Mouse (Mus musculus) olfactory bulb, adult 2 months (tissue): ENCODE results near the gene Syf2. TPM values are rescaled to one million over a fixed set of nuclear protein-coding genes. Genes with fewer than 3 reads are reported as not detected.
A peak's percentile ranks its signal among the peaks of the same experiment; 100 is the strongest.

Experiments
- H3K27ac ChIP-seq: fragments of 200-500 bp; 2 replicates; pipeline ENCODE4 v1.5.1; 2012; ENCODE audit warnings: low read depth, low read length; ENCODE audit not compliant: insufficient read depth
- H3K4me1 ChIP-seq: fragments of 200-500 bp; 2 replicates; pipeline ENCODE4 v1.6.1; 2012; ENCODE audit warnings: low read length; ENCODE audit not compliant: control insufficient read depth, insufficient read depth
- H3K4me3 ChIP-seq: fragments of 200-500 bp; 2 replicates; pipeline ENCODE4 v1.5.1; 2012; ENCODE audit warnings: mild to moderate bottlenecking, low read depth, low read length, moderate library complexity; ENCODE audit not compliant: insufficient read depth
- CTCF ChIP-seq: fragments of 200-500 bp; IDR thresholded peaks from 2 replicates; pipeline ENCODE4 v1.5.1; 2012; ENCODE audit warnings: low read depth, mild to moderate bottlenecking, low read length, moderate library complexity; ENCODE audit not compliant: insufficient read depth
- POLR2A ChIP-seq: fragments of 200-500 bp; IDR thresholded peaks from 2 replicates; pipeline ENCODE4 v1.6.1; 2012; ENCODE audit warnings: mild to moderate bottlenecking, low read depth, low read length, moderate library complexity; ENCODE audit not compliant: insufficient read depth
- WGBS: fragments of 180-500 bp; shearing (Covaris S2); methylation state at CpG from one replicate; pipeline ENCODE4 v1.1.7; 2018; 5-methylcytosine and 5-hydroxymethylcytosine counted together
- polyA plus RNA-seq: library from polyadenylated mRNA; stranded (reverse); fragments of >200 nt; gene quantifications from 2 replicates; pipeline ENCODE4 v1.2.4, GENCODE M21; 2012; ENCODE audit warnings: low replicate concordance; ENCODE audit not compliant: missing spikeins, insufficient read depth, insufficient read length

Gene Syf2
- polyA plus RNA-seq, 1 experiment = 295 TPM

DNA sequence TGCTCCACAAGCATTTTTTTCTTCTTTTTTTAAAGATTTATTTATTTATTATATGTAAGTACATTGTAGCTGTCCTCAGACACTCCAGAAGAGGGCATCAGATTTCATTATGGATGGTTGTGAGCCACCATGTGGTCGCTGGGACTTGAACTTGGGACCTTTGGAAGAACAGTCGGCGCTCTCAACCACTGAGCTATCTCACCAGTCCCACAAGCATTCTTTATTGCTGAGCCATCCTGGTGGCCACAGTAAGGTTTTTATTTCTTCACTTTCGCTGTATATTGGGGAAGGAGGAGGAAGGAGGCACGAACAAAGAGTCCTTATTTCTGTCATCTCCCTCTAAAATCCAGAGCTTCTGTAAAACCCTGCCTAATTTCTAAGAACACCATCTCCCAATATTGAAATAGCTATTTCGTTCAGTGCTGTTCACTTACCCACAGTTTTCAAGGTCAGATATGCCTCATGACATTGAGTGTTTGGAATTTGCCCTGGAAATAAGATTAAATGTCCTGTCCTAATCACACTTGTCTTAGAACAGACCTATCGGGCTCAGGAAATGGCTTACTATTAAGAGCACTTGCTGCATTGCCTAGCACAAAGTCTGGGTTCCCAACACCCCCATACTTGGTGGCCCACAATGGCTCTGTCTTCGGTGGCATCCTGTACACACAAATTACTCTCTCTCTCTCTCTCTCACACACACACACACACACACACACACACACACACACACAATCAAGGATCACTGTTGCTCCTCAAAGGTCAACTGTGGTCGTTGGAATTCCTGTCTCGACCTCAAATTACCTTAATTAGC, 8.4 kb upstream of the Syf2 start:
- Histone ChIP-seq H3K4me1 (peaks cover 6% of the 10 kb centered on the region), H3K27ac (peak overlapping the region; percentile 100), H3K4me3 (peak overlapping the region; percentile 71)
- TF ChIP-seq POLR2A (no peak), CTCF (no peak)
- WGBS = 52% methylated on average over 10 of the region's 10 CpGs

DNA sequence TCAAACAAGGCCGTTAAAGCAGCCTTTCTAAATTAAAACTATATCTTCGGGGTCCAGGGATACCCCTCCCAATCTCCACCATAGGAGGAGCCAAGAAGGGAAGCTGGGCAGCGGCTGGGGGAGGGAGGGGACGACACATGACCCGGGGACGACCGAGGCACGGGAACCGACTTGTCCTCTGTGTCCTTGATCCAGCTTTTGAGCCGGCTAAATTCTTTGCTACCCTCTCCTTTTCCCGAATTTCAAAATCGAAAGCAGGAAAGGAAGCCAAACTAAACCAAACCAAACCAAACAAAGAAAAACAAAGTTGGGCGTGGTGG, 7.8 kb upstream of the Syf2 start:
- H3K4me1 ChIP-seq = peaks cover 6% of the 10 kb centered on the region
- H3K27ac ChIP-seq = peak overlapping the region; percentile 100
- TF ChIP-seq CTCF = no peak
- TF ChIP-seq POLR2A = no peak
- H3K4me3 ChIP-seq = peak overlapping the region; percentile 71
- WGBS = 0% methylated on average over 13 of the region's 13 CpGs

DNA sequence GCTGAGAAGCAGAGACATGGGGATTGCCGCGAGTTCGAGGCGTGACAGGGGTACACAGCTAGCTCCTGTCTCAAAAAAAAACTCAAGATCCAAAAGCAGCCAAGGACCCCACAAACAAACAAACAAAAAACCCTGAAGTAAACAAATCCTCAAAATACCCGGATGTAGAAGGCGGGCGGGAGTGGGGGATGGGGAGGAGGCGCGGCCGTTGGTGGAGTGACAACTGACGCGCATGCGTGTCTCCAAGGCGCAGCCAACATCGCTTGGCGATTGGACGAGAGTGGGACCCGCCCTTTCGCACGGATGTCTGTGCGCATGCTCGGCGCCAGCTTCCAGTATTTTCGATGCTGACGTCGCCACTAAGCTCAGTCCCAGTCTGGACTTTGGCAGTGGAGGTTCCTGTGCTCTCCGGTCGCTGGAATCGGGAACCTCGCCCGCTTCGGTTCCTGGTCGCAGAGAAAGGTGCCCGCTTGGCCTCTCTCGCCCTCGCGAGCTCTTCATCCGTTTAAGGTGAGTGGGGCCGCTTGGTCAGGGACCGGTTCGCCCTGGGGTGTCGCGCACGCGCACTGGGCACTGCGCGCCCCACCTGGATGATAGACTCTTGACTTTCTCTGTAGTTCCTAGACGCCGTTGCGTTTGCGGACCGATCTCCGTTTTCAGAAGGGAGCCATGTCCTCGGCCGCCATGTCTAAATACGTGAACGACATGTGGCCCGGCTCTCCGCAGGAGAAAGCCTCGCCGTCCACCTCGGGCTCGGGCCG, 7.3 kb upstream of the Syf2 start, which contains the start of gene Rsrp1:
Gene Rsrp1, plus strand, starts transcription at position 335 of the 761 bp plus-strand sequence.
- Histone ChIP-seq H3K27ac (peak within 1 kb of the TSS; percentile 100), H3K4me3 (peak within 1 kb of the TSS; percentile 71), H3K4me1 (peaks cover 6% of the 10 kb centered on the region)
- WGBS = under 1% methylated on average over 64 of the region's 64 CpGs
- peak; percentile 100 for TF ChIP-seq POLR2A
- no peak for TF ChIP-seq CTCF

DNA sequence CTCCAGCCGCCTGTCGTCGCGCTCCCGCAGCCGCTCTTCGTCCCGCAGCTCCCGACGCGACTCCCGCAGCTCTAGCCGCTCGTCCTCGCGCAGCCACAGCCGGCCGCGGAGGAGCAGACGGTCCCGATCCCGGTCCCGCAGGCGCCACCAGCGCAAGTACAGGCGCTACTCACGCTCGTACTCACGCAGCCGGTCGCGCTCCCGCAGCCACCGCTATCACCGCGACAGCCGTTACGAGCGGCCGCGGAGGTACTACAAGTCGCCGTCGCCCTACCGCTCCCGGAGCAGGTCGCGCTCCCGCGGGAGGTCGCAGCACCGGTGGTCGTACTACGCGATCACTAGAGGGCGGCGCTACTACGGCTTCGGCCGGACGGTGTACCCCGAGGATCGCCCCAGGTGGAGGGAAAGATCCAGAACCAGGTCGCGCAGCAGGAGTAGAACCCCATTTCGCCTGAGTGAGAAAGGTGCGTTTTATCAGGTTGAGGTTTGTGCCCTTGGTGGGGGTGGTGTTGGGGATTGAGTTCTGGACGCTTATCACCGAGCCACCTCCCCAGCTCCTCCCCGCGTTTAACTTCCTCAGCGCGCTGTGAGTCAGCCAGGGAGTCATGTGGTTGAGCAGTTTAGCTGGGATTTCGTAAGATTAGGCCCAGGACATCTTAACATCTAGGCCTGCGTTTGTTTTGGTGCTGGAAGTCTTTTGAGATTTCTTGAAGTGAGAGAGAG, 6.5 kb upstream of the Syf2 start:
- WGBS = under 1% methylated on average over 75 of the region's 75 CpGs
- TF ChIP-seq POLR2A (no peak), CTCF (no peak)
- peaks cover 6% of the 10 kb centered on the region for H3K4me1 ChIP-seq
- H3K27ac ChIP-seq = peak overlapping the region; percentile 96
- peak overlapping the region; percentile 71 for H3K4me3 ChIP-seq

DNA sequence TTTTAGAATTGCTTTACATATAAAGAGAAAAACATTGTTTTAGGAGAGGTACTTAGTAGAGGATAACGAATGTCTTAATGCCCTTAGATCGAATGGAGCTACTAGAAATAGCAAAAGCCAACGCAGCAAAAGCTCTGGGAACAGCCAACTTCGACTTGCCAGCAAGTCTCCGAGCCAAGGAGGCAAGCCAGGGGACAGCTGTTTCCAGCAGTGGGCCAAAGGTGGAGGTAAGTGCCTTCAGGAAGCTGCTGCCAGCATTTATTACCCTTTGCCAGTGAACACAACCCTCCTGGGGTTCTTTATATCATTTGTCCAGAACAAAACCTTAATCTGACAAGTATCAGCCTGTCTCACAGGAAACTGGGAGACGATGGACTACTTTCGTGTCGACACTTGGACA, 5.5 kb upstream of the Syf2 start:
- H3K4me1 ChIP-seq = peaks cover 6% of the 10 kb centered on the region
- no peak overlapping the region for H3K27ac ChIP-seq
- WGBS = 17% methylated on average over 8 of the region's 8 CpGs
- TF ChIP-seq CTCF (no peak), POLR2A (no peak)
- peak overlapping the region; percentile 41 for H3K4me3 ChIP-seq

DNA sequence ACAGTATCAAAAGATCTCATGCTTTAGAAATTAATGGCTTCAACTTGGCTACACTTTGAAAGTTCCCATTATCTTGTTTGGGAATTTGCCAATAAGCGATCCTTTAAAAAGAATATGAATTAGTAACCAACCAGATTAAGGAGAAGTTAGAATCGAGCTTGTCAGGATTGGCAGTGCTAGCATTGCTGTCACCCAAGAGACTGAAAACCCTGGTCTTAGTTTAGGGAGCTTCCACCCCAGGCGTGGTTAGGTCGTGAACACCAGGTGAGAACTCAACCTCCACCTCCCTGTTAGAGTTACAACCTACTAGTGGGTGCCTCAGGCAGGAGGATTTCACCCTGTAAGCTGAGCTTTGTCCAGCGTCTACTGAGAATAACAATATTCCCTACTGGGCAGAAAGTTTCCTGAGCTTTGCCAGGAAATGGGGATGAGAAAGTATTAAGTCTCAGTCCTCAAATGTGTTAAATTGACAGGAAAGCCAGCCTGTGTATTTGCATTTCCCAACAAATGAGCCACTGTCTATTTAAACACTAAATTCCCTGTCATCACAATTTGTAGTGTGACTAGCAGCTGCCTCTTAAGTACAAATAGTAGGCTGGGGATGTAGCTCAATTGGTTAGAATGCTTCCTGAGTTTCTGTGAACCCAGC, 2.8 kb upstream of the Syf2 start:
- TF ChIP-seq POLR2A (no peak), CTCF (no peak)
- 31% methylated on average over 5 of the region's 5 CpGs for WGBS
- Histone ChIP-seq H3K4me1 (peaks cover 5% of the 10 kb centered on the region), H3K27ac (no peak overlapping the region), H3K4me3 (no peak overlapping the region)

DNA sequence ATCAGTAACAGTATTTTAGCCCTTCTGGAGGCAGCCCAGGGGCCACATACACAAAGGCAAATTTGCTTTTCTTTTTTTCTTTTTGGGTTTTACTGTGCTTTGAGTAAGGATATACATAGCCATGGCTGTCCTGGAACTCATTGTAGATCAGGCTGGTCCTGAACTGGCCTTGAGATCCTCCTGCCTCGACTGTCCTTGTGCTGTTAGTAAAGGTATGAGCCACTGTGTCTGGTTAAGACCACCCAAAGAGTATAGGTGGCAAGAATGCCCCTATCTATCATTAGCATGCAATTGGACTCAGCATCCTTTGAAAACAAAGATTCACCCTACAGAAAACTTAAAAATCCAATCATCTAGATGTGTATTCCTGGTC, 2.2 kb upstream of the Syf2 start:
- TF ChIP-seq CTCF = no peak
- TF ChIP-seq POLR2A = no peak
- Histone ChIP-seq H3K27ac (no peak overlapping the region), H3K4me1 (peaks cover 5% of the 10 kb centered on the region), H3K4me3 (no peak overlapping the region)
- WGBS = 83% methylated on average over 1 of the region's 1 CpGs

DNA sequence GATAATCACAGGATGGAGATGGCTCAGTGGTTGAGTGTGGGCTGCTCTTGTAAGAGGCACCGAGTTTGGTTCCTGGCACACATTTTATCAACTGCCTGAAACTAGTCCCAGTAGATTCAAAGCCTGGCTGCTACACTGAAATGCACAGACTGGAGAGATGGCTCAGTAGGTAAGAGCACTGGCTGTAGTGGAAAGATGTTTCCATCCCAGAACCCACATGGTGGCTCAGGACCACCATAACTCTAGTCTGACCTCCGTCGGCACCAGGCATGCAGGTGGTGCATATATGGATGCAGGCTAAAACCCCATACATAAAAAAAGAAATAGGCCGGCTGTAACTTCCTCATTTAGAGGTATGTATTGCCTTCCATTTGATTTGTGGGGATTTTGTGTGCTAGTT, 1.2 kb upstream of the Syf2 start:
- Histone ChIP-seq H3K4me1 (peaks cover 5% of the 10 kb centered on the region), H3K4me3 (no peak overlapping the region), H3K27ac (no peak overlapping the region)
- WGBS = 72% methylated on average over 4 of the region's 4 CpGs
- TF ChIP-seq POLR2A (no peak), CTCF (no peak)
